Mouse (Mus musculus) hindbrain, embryonic 15.5 days (tissue): Measurements from ENCODE around the gene Klk1b27. TPM values are rescaled to one million over a fixed set of nuclear protein-coding genes. Genes with fewer than 3 reads are reported as not detected.
"Not testable (repeated sequence)": the region's sequence is repeated elsewhere in the genome, so short reads cannot be mapped to it uniquely, and the experiment has no call there.

Source experiments
- ATAC-seq: fragments of 200-750 bp; cut with Nextera tagmentation; 2 replicates; pipeline ENCODE4 v1.8.0; 2017; ENCODE audit warnings: low read depth, moderate number of reproducible peaks, moderate TSS enrichment; ENCODE audit not compliant: low FRiP score
- H3K27ac ChIP-seq: fragments of 300-500 bp; sonication (generic); replicated peaks from 2 replicates; pipeline ENCODE4 v1.5.1; 2015; ENCODE audit warnings: mild to moderate bottlenecking, inconsistent platforms
- H3K27me3 ChIP-seq: fragments of 300-500 bp; sonication (generic); 2 replicates; pipeline ENCODE4 v1.6.1; 2015; ENCODE audit warnings: control low read depth, inconsistent platforms
- H3K36me3 ChIP-seq: fragments of 300-500 bp; sonication (generic); 2 replicates; pipeline ENCODE4 v1.6.1; 2015; ENCODE audit warnings: control low read depth, inconsistent platforms
- H3K4me1 ChIP-seq: fragments of 300-500 bp; sonication (generic); replicated peaks from 2 replicates; pipeline ENCODE4 v1.6.1; 2015; ENCODE audit warnings: control low read depth, inconsistent platforms
- H3K4me2 ChIP-seq: fragments of 300-500 bp; sonication (generic); 2 replicates; pipeline ENCODE4 v1.6.1; 2015; ENCODE audit warnings: moderate library complexity, mild to moderate bottlenecking, inconsistent platforms
- H3K4me3 ChIP-seq: fragments of 300-500 bp; sonication (generic); 2 replicates; pipeline ENCODE4 v1.5.1; 2015; ENCODE audit warnings: mild to moderate bottlenecking, inconsistent platforms
- H3K9ac ChIP-seq: fragments of 300-500 bp; sonication (generic); 2 replicates; pipeline ENCODE4 v1.6.1; 2015; ENCODE audit warnings: inconsistent platforms
- H3K9me3 ChIP-seq: fragments of 300-500 bp; sonication (generic); 2 replicates; pipeline ENCODE4 v1.6.1; 2016; ENCODE audit warnings: control low read depth, inconsistent platforms
- WGBS: fragments of 180-500 bp; shearing (Covaris S2); methylation state at CpG from one replicate; pipeline ENCODE4 v1.1.7; 2015; 5-methylcytosine and 5-hydroxymethylcytosine counted together
- polyA plus RNA-seq: library from polyadenylated mRNA; unstranded; fragments of >200 nt; fragmentation: Nextera tagmentation; extraction: Ambion mirVana; gene quantifications from 2 replicates; pipeline ENCODE4 v1.2.1, GENCODE M21; 2015

Klk1b27 gene
- polyA plus RNA-seq = not detected in 2 replicates

DNA sequence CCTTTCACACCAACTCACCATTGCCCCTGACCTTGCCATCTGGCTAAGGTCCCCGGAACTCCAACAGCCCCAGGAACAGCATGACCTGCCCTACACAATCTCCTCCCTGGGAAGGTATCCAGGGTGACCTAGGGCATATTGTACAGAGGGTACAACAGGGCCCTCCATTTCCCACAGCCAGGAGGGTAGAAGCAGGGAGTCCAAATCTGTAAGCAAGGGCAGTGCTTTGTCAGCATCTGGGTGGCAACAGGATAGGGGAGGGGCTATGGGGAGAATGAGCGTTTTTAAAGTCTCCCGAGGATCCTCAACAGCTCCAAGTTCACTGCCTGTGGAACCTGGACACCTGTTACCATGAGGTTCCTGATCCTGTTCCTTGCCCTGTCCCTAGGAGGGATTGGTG, at the start of gene Klk1b27:
Gene Klk1b27, plus strand, starts transcription at position 301 of the 400 bp plus-strand sequence.
- H3K9ac ChIP-seq, H3K4me3 ChIP-seq, ATAC-seq, H3K27me3 ChIP-seq, H3K27ac ChIP-seq, H3K4me1 ChIP-seq, H3K4me2 ChIP-seq, H3K9me3 ChIP-seq, H3K36me3 ChIP-seq: not testable (repeated sequence)
- 74% methylated on average over 3 of the region's 3 CpGs for WGBS

DNA sequence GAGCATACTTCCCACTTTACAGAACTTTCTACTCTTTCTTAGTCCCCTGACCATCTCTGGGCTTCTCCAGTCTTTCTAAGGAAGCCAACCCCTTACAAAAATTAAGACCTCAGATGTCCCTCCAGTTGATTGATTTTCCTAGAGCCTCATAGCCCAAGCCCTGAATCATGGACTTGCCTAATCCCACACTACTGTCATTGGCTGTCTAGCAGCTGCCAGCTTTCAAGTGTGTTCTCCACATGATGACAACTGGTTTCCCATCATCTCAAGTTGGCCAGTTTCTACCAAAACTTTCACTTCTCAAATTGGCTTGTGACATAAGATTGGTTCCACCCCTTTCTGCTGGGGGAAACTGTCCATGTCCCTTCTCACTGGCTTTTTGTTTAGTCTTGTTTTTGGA, 47.2 kb upstream of the Klk1b27 start:
- Histone ChIP-seq H3K4me2 (no peak overlapping the region), H3K36me3 (no peaks in the 10 kb centered on the region), H3K27ac (no peak overlapping the region), H3K4me3 (no peak overlapping the region), H3K4me1 (no peaks in the 10 kb centered on the region), H3K9me3 (no peaks in the 10 kb centered on the region), H3K27me3 (no peaks in the 10 kb centered on the region), H3K9ac (no peak overlapping the region)
- ATAC-seq = no peak

DNA sequence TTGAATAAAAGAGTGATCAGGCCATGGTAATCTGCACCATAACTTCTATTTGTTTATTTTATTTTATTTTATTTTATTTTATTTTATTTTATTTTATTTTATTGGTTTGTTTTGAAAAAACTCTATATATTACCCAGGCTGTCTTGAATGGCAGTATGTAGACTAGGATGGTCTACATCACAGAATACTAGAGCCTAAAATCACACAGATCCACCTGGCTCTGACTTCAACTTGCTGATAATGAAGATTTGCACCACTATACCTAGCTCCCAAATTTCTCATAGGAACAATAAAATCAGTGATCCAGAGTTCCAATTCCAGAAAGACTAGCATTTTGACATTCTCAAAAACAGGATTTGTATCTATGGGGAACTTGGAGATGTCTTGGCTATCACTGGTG, 40.2 kb upstream of the Klk1b27 start, which contains the start of gene Klk1b26:
Gene Klk1b26, plus strand, starts transcription at position 301 of the 400 bp plus-strand sequence.
- not testable (repeated sequence) for H3K36me3 ChIP-seq, H3K9ac ChIP-seq, H3K4me1 ChIP-seq, ATAC-seq, H3K9me3 ChIP-seq, H3K4me3 ChIP-seq, H3K4me2 ChIP-seq, H3K27ac ChIP-seq, H3K27me3 ChIP-seq

DNA sequence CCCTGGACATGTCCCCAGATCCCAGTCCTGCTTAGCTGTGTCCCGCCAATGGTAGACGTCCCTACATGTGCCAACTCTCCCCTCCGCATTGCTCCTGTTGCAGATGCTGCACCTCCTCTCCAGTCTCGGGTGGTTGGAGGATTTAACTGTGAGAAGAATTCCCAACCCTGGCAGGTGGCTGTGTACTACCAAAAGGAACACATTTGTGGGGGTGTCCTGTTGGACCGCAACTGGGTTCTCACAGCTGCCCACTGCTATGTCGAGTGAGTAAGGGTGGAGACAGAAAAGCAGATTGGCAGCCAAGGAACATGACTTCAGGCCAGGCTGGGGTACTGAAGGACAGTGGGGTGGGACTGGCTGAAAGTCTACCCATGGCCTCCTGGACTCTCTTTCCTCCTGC, 37.4 kb upstream of the Klk1b27 start:
- not testable (repeated sequence) for ATAC-seq, H3K4me3 ChIP-seq, H3K4me2 ChIP-seq, H3K4me1 ChIP-seq, H3K27ac ChIP-seq, H3K9me3 ChIP-seq, H3K27me3 ChIP-seq, H3K36me3 ChIP-seq, H3K9ac ChIP-seq
- WGBS = 82% methylated on average over 6 of the region's 6 CpGs

DNA sequence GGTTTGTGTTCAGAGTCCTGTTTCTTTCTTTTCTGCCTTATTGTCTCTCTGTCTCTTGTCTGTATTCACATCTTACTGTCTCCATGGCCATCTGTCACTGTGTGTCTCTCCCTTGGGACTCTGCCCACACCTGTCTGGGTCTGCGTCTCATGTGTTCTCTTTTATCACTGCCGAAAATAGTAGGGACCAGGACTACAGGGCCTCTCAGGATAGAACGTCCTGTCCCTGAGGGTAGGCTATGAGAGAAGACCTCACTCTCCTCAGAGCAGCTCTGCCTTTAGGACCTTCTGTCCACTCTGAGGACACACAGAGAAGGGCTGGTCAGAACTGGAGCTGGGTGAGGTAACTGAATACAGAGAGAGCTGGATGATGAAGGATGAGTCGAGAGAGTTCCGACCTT, 37.0 kb upstream of the Klk1b27 start:
- Histone ChIP-seq H3K9me3 (no peaks in the 10 kb centered on the region), H3K4me1 (no peaks in the 10 kb centered on the region), H3K27ac (no peak overlapping the region), H3K4me3 (no peak overlapping the region), H3K4me2 (no peak overlapping the region), H3K9ac (no peak overlapping the region), H3K27me3 (no peaks in the 10 kb centered on the region), H3K36me3 (no peaks in the 10 kb centered on the region)
- no peak for ATAC-seq
- WGBS = 87% methylated on average over 5 of the region's 5 CpGs

DNA sequence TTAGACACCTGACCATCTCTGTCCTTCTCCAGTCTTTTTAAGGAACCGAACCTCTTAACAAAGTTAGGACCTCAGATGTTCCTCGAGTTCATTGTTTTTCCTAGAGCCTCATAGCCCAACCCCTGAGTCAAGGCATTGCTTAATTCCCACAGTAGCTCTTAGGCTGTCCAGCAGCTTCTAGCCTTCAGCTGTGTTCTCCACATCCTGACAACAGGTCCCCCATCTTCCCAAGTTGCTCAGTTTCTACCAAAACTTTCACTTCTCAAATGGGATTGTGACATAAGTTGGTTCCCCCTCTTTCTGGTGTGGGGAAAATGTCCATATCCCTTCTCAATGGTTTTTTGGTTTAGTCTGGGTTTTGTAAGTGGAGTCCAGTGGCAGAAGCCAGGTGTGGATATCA, 20.0 kb downstream of the Klk1b27 start:
- no peak overlapping the region for H3K9ac ChIP-seq
- no peak for ATAC-seq
- H3K4me2 ChIP-seq = no peak overlapping the region
- H3K36me3 ChIP-seq = no peaks in the 10 kb centered on the region
- H3K4me1 ChIP-seq = no peaks in the 10 kb centered on the region
- no peaks in the 10 kb centered on the region for H3K9me3 ChIP-seq
- 73% methylated on average over 2 of the region's 2 CpGs for WGBS
- no peaks in the 10 kb centered on the region for H3K27me3 ChIP-seq
- no peak overlapping the region for H3K4me3 ChIP-seq
- no peak overlapping the region for H3K27ac ChIP-seq

DNA sequence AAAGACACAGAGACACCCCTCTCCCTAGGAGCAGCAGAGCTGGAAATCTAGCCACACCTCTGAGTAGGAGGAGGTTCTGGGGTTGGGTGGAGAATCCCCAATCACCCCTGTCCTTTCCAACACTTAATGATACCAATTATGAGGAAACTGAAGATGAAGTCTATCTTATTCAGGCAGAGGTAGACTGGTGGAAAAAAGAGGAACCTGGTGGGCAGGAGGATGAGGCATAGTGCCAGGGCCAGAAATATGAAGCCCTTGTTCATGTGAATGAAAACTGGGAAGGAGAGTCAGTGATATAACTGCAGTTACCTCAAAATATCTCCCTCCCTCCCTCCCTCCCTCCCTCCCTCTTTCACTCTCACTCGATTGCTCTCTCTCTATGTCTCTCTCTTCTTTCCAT, 25.6 kb downstream of the Klk1b27 start:
- Histone ChIP-seq H3K9ac (no peak overlapping the region), H3K9me3 (no peaks in the 10 kb centered on the region), H3K4me3 (no peak overlapping the region), H3K27me3 (no peaks in the 10 kb centered on the region), H3K4me1 (no peaks in the 10 kb centered on the region), H3K27ac (no peak overlapping the region), H3K36me3 (no peaks in the 10 kb centered on the region), H3K4me2 (no peak overlapping the region)
- WGBS = 71% methylated on average over 1 of the region's 1 CpGs
- no peak for ATAC-seq

DNA sequence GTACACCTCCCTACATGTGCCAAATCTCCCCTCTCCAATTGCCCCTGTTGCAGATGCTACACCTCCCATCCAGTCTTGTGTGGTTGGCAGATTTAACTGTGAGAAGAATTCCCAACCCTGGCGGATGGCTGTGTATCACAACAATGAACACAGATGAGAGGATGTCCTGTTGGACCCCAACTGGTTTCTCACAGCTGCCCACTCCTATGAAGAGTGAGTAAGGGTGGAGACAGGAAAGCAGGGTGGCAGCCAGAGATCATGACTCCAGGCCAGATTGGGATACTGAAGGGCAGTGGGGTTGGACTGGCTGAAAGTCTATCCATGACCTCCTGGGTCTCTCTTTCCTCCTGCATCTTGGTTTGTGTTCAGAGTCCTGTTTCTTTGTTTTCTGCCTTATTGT, 44.0 kb downstream of the Klk1b27 start:
- Histone ChIP-seq H3K27ac (no peak overlapping the region), H3K27me3 (no peaks in the 10 kb centered on the region), H3K4me2 (no peak overlapping the region), H3K4me3 (no peak overlapping the region), H3K4me1 (no peaks in the 10 kb centered on the region), H3K36me3 (no peaks in the 10 kb centered on the region), H3K9me3 (no peaks in the 10 kb centered on the region), H3K9ac (no peak overlapping the region)
- no peak for ATAC-seq
- 91% methylated on average over 1 of the region's 1 CpGs for WGBS

DNA sequence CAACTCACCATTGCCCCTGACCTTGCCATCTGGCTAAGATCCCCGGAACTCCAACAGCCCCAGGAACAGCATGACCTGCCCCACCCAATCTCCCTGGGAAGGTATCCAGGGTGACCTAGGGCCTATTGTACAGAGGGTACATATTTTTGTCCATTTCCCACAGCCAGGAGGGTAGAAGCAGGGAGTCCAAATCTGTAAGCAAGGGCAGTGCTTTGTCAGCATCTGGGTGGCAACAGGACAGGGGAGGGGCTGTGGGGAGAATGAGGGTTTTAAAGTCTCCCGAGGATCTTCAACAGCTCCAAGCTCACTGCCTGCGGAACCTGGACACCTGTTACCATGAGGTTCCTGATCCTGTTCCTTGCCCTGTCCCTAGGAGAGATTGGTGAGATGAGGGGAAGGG, 49.9 kb downstream of the Klk1b27 start, which contains the start of gene Klk1b21:
Gene Klk1b21, plus strand, starts transcription at position 301 of the 400 bp plus-strand sequence.
- H3K9ac ChIP-seq, H3K4me2 ChIP-seq, H3K27ac ChIP-seq, H3K4me3 ChIP-seq, H3K4me1 ChIP-seq, H3K27me3 ChIP-seq, H3K9me3 ChIP-seq, H3K36me3 ChIP-seq, ATAC-seq: not testable (repeated sequence)
- WGBS = 82% methylated on average over 3 of the region's 3 CpGs

Other genes starting within 250 kb of the Klk1b27 start
- 0.13 TPM in 1 of 2 replicates, not detected in the other for gene Klk7, start 241.0 kb upstream of the Klk1b27 start, polyA plus RNA-seq
- not detected in 2 replicates for gene Klk6, start 227.8 kb upstream of the Klk1b27 start, polyA plus RNA-seq
- gene Klk5, start 210.3 kb upstream of the Klk1b27 start, polyA plus RNA-seq = not detected in 2 replicates
- gene Klk4, start 171.1 kb upstream of the Klk1b27 start, polyA plus RNA-seq = 1.7 and 2.6 TPM in 2 replicates
- gene Klk15, start 118.5 kb upstream of the Klk1b27 start, polyA plus RNA-seq = not detected in 2 replicates
- gene Klk1b8, start 101.6 kb upstream of the Klk1b27 start, polyA plus RNA-seq = not detected in 2 replicates
- not detected in 2 replicates for gene Klk1b1, start 85.5 kb upstream of the Klk1b27 start, polyA plus RNA-seq
- not detected in 2 replicates for gene Klk1b9, start 76.2 kb upstream of the Klk1b27 start, polyA plus RNA-seq
- not detected in 2 replicates for gene Klk1b11, start 56.4 kb upstream of the Klk1b27 start, polyA plus RNA-seq
- gene Klk1b26, start 40.1 kb upstream of the Klk1b27 start, polyA plus RNA-seq = not detected in 2 replicates
- gene Klk1b21, start 50.0 kb downstream of the Klk1b27 start, polyA plus RNA-seq = not detected in 2 replicates
- gene Klk1b22, start 60.4 kb downstream of the Klk1b27 start, polyA plus RNA-seq = not detected in 2 replicates
- not detected in 2 replicates for gene Klk1b16, start 84.5 kb downstream of the Klk1b27 start, polyA plus RNA-seq
- gene Klk1b24, start 135.9 kb downstream of the Klk1b27 start, polyA plus RNA-seq = not detected in 2 replicates
- not detected in 2 replicates for gene Klk1b3, start 145.9 kb downstream of the Klk1b27 start, polyA plus RNA-seq
- gene Klk1b4, start 155.1 kb downstream of the Klk1b27 start, polyA plus RNA-seq = not detected in 2 replicates
- gene Klk1b5, start 163.7 kb downstream of the Klk1b27 start, polyA plus RNA-seq = not detected in 2 replicates
- not detected in 2 replicates for gene Klk1, start 173.1 kb downstream of the Klk1b27 start, polyA plus RNA-seq
- 0.17 TPM in 1 of 2 replicates, not detected in the other for gene Gm36864, start 183.9 kb downstream of the Klk1b27 start, polyA plus RNA-seq
- gene 1700028J19Rik, start 194.4 kb downstream of the Klk1b27 start, polyA plus RNA-seq = 1.1 and 1.2 TPM in 2 replicates
- gene 2410002F23Rik, start 194.4 kb downstream of the Klk1b27 start, polyA plus RNA-seq = 193 and 221 TPM in 2 replicates
- not detected in 2 replicates for gene Acp4, start 205.1 kb downstream of the Klk1b27 start, polyA plus RNA-seq
- 1.2 TPM in 1 of 2 replicates, not detected in the other for gene Gm15517, start 209.2 kb downstream of the Klk1b27 start, polyA plus RNA-seq